Mouse (Mus musculus) small intestine, adult 10 weeks (tissue): ENCODE results near the gene Uggt1. TPM values are rescaled to one million over a fixed set of nuclear protein-coding genes. Genes with fewer than 3 reads are reported as not detected.

Experiments used
- polyA plus RNA-seq: library from polyadenylated mRNA; stranded (reverse); fragments of 350-450 nt; fragmentation: Illumina TruSeq; extraction: RNeasy Lipid Tissue Mini Kit (QIAGEN cat#74804); gene quantifications from one replicate; pipeline ENCODE4 v1.2.3, GENCODE M21; 2014; ENCODE audit warnings: low replicate concordance

Uggt1 gene
- 37.4 TPM for polyA plus RNA-seq

DNA sequence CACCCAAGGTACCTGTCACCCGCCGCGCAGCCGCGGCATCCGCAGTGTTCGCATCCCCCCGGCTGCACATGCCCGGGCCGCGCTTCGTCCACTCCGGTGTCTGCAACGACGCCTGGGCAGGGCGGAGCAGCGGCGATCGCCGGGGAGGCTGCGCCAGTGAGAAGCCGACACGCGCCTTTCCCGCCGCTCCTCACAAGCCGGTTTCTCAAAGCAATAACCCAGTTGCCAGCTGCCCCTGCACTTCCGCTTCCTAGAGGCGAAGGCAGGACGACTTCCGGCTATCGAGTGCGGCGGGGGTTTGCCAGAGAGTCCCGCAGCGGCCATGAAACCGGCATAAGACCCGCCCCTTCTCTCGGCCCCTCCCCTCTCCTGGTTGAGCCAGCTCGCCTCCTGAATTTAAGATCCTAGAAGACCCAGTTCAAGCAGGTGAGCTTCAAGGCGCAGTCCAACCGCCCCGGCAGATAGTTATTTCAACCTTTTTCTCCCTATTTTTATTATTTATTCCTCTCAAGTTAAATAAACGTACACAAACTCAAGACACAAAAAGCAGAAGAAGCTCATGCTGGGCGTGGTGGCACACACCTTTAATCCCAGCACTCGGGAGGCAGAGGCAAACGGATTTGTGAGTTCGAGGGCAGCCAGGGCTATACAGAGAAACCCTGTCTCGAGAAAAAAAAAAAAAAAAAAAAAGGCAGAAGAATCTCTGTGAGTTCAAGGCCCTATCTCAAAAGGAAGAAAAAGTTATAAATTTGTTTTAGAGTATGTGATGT, at the start of gene Uggt1:
Gene Uggt1 (minus strand): TSS at position 663 of the 770 bp plus-strand sequence.

DNA sequence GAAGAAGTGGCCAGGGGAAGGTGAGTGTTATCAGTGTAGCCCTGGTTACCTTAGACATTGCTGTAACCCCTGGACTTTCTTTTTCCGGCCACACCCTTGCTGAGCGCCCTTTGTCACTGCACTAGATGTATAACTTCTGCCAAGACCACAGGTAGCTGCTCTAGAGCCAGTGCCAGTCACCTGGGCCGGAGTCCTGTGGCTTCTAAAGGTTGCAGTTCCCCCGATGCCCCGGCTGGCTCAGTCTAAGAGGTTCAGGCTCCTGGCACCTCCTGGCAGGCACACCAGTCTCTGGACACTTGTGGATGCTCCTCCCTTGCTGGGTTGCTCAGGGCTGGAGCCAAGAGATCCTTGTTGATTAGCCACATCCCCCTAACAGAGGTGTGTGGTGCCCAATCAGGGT, 29.9 kb upstream of the Uggt1 start, which contains the start of gene Neurl3:
Gene Neurl3 (minus strand): TSS at position 225 of the 400 bp plus-strand sequence.

Other genes starting within 250 kb of the Uggt1 start
- 4.5 TPM for gene Hs6st1, start 176.3 kb downstream of the Uggt1 start, polyA plus RNA-seq
- gene Neurl3, start 30.0 kb upstream of the Uggt1 start, polyA plus RNA-seq, result 187 TPM
- gene Arid5a, start 63.0 kb upstream of the Uggt1 start, polyA plus RNA-seq, result 0.07 TPM
- 11.0 TPM for gene Kansl3, start 124.5 kb upstream of the Uggt1 start, polyA plus RNA-seq
- gene Fer1l5, start 127.6 kb upstream of the Uggt1 start, polyA plus RNA-seq, result not detected
- 2.9 TPM for gene Lman2l, start 200.6 kb upstream of the Uggt1 start, polyA plus RNA-seq
- 13.8 TPM for gene Cnnm4, start 226.9 kb upstream of the Uggt1 start, polyA plus RNA-seq